Mouse (Mus musculus) brain, embryonic 14.5 days (tissue): ENCODE data around the gene Pklr. TPM values are rescaled to one million over a fixed set of nuclear protein-coding genes. Genes with fewer than 3 reads are reported as not detected.

Source experiments
- DNase-seq: peaks from one replicate; pipeline ENCODE4 v3.0.0-alpha.2; 2011; ENCODE audit warnings: low read depth
- CTCF ChIP-seq: fragments of 200-500 bp; IDR thresholded peaks from 2 replicates; pipeline ENCODE4 v1.5.1; 2012; ENCODE audit warnings: inconsistent platforms, mild to moderate bottlenecking, moderate library complexity, borderline replicate concordance; ENCODE audit not compliant: insufficient read depth, insufficient read length; ENCODE audit errors: extremely low read depth
- POLR2A ChIP-seq: fragments of 200-500 bp; IDR thresholded peaks from 2 replicates; pipeline ENCODE4 v1.6.1; 2012; ENCODE audit warnings: mild to moderate bottlenecking, inconsistent platforms, borderline replicate concordance; ENCODE audit not compliant: poor library complexity, insufficient read depth, insufficient read length, severe bottlenecking; ENCODE audit errors: extremely low read depth
- polyA plus RNA-seq: library from polyadenylated mRNA; depleted of rRNA; stranded (reverse); fragments of >200 nt; gene quantifications from 2 replicates; pipeline ENCODE4 v1.2.3, GENCODE M21; 2012

Gene Pklr
- polyA plus RNA-seq, 1 experiment, result 0.21 TPM

GRCm38 (mm10) chr3:89101459-89101811, 34.5 kb upstream of the Pklr start:
- DNase-seq, result no peak

DNA sequence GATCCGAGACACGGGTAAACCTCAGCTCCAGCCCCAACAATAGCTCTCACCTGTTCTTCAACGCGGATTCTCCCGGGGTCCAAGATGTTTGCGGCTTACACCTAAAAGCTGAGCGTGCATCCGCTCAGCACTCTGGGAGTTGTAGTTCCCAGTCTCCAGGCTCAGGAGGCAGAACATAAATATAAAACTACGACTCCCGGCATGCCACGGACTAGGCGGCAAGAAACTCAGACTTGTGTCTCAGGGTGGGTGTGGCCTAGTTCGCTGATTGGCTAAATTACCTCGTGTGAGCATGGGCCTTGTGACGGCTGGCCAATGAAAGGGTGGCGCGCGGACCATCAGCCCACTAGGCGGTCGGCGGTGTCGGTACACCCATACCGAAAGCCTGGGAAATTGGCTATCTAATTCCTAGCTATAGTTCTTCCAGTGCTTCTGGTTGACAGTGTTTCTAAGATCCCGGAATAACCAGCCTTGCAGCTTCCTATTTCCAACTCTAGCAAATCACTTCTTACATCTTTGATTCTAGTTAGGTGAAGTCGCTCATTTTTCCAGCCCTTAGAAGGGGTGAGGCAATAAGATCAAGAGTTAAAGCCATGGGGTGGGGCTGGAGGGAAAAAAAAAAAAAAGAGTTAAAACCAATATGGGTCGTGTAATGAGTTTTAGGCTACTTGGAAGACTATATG, 34.0 kb upstream of the Pklr start, which contains the start of gene Fdps:
Fdps (minus strand) TSS at position 148 of the 683 bp plus-strand sequence.
- peak; percentile 100 for DNase-seq
- TF ChIP-seq CTCF (peak; percentile 34; the same call in 1 of the 2 replicates), POLR2A (no peak)

More at GRCm38 (mm10) chr3:89101459-89101811, 34.5 kb upstream of the Pklr start:
- TF ChIP-seq POLR2A, result no peak
- TF ChIP-seq CTCF, result no peak

DNA sequence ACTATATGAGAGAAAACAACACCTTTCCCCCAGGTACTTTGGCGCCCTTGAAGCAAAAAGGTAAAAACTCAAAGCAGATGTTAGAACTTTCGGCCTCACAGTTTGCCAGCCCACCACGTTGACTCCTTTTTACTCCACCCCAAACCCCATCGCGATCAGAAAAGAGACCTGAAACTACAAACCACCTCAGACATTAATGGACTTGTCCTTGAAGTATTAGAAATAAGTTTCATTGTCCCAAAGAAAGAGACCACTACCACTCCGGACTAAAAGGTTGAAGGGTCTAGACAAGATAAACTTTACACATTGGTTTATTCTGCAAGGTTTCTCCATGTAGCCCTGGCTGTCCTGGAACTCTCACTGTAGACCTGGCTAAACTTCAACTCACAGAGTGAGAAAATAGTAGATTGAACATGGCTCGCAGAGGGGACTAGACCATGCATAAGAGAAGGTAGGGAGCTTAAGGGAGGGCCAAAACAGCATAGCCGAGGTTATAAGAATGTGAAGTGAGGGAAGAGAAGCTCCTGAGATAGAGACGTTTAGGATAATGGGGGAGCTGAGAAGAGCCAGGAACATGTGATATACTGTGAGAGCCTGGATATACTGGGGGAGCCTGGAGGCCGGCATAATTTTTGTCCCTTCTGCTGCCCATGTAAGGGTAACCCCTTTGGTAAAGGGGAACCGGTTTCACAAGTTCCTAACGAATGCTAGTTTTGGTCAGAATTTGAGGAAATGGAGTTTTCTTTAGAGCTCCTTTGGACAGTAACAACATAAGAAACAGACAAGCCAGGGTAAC, 33.2 kb upstream of the Pklr start:
- TF ChIP-seq POLR2A, result no peak
- no peak for TF ChIP-seq CTCF
- no peak for DNase-seq

- TF ChIP-seq POLR2A, result no peak
- no peak for TF ChIP-seq CTCF
- no peak for DNase-seq
Measured at GRCm38 (mm10) chr3:89103291-89103595, 32.7 kb upstream of the Pklr start.

DNA sequence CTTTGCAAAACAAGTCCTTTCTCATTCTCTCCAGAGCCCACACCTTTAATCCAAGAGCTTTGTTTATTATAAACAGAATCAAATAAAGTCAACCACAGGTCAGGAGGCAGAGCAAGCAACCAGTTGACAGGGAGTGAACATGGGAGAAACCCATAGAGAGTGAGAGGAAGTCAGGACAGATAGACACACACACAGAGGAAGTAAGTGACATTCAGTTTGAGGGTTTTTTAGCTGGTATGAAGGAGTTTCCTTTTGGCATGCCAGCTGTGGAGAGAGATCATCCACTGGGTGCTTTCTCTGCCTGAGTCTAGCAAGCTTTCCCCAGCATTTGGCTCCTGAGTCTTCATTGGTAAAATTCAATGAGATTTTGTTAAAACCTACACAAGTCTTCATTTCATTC, 29.1 kb upstream of the Pklr start:
- no peak for DNase-seq
- TF ChIP-seq POLR2A (no peak), CTCF (no peak)

- DNase-seq, result no peak
- TF ChIP-seq POLR2A (no peak), CTCF (no peak)
Measured at GRCm38 (mm10) chr3:89107545-89107944, 28.4 kb upstream of the Pklr start.

DNA sequence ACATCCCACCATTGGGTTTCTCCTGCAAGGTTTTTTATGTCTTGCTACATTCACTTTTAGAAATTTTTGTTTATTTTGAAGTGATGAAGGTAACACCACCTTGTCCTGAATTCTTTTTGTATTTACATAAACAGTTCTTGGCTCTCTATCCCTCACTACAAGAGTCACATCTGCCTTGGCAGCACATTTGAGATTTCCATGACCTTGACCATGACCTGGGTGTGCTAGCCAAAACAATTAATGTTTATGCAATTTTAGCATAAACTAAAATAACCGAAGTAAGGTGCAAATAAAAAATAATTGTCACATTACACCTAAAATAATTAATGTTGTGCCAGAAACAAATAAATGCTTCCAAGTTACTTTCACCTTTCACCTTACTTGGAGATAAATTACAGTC, 27.8 kb upstream of the Pklr start:
- no peak for DNase-seq
- TF ChIP-seq CTCF (no peak), POLR2A (no peak)

DNA sequence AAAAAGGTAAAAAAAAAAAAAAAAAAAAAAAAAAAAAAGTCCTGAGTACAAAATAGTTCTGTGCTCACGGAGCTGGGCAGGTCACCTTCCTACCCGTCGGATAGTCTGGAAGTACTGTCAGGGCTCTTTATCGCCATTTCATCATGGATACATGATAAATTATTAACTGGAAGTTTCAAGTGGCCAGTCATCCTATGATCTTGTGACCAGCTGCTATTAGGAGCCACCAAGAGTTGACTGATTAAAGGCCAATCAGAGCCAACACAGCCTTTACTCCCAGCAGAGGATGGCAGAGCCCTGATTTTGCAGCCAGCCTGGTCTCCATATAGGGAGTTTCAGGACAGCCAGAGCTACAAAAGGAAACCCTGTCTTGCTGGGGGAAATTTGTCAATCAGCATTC, 22.9 kb upstream of the Pklr start:
- TF ChIP-seq CTCF (no peak), POLR2A (no peak)
- no peak for DNase-seq

GRCm38 (mm10) chr3:89115522-89115921, 20.4 kb upstream of the Pklr start:
- TF ChIP-seq CTCF (peak; percentile 22; the same call in 1 of the 2 replicates), POLR2A (no peak)
- DNase-seq, result peak; percentile 50

GRCm38 (mm10) chr3:89123313-89123712, 12.6 kb upstream of the Pklr start:
- no peak for TF ChIP-seq POLR2A
- no peak for TF ChIP-seq CTCF
- no peak for DNase-seq

GRCm38 (mm10) chr3:89124241-89124640, 11.7 kb upstream of the Pklr start:
- DNase-seq, result no peak
- TF ChIP-seq CTCF (no peak), POLR2A (no peak)

DNA sequence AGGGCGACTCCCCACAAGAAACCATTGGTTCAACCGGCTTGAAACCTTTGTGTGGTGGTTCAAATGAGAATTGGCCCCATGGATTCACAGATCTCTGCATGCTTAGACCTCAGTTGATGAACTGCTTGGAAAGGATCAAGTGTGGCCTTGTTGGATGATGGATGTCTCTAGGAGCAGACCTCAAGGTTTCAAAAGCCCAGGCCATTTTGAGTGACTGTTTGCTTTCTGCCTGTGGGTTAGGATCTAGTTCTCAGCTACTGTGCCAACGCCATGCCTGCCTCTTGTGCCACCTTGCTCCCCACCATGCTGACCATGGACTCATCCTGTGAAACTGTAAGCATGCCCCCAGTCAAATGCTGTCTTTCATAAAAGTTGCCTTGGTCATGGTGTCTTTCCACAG, 10.0 kb upstream of the Pklr start:
- no peak for TF ChIP-seq CTCF
- TF ChIP-seq POLR2A, result no peak
- no peak for DNase-seq
